Mouse (Mus musculus) thymus, adult 2 months (tissue): ENCODE measurements around the gene Cdh18.

Experiments
- CTCF ChIP-seq: fragments of 200-500 bp; IDR thresholded peaks from 2 replicates; pipeline ENCODE4 v1.5.1; 2012; ENCODE audit warnings: mild to moderate bottlenecking, control low read depth, low read length, moderate library complexity, borderline replicate concordance; ENCODE audit not compliant: control insufficient read depth, poor library complexity, insufficient read depth; ENCODE audit errors: extremely low read depth
- POLR2A ChIP-seq: fragments of 200-500 bp; IDR thresholded peaks from 2 replicates; pipeline ENCODE4 v1.6.1; 2012; ENCODE audit warnings: mild to moderate bottlenecking, low read length, control low read depth, moderate library complexity; ENCODE audit not compliant: control insufficient read depth, poor library complexity, insufficient read depth; ENCODE audit errors: extremely low read depth

GRCm38 (mm10) chr15:23367712-23368111 is 818.9 kb downstream of the Cdh18 start:
- no peak for TF ChIP-seq CTCF
- no peak for TF ChIP-seq POLR2A
